Mouse (Mus musculus) thymus, adult 2 months (tissue): ENCODE measurements around the gene Acvr1b. TPM values are rescaled to one million over a fixed set of nuclear protein-coding genes. Genes with fewer than 3 reads are reported as not detected.

Experiments
- DNase-seq: peaks from one replicate; pipeline ENCODE4 v3.0.0; 2021
- H3K27ac ChIP-seq: fragments of 200-500 bp; 2 replicates; pipeline ENCODE4 v1.5.1; 2012; ENCODE audit warnings: low read length, control low read depth; ENCODE audit not compliant: control insufficient read depth, insufficient read depth
- H3K27me3 ChIP-seq: fragments of 200-500 bp; 2 replicates; pipeline ENCODE4 v1.6.1; 2012; ENCODE audit warnings: mild to moderate bottlenecking, low read length, moderate library complexity, mixed read lengths; ENCODE audit not compliant: control insufficient read depth, insufficient read depth
- H3K36me3 ChIP-seq: fragments of 200-500 bp; 2 replicates; pipeline ENCODE4 v1.6.1; 2012; ENCODE audit warnings: mild to moderate bottlenecking, low read length, moderate library complexity; ENCODE audit not compliant: control insufficient read depth, insufficient read depth
- H3K4me1 ChIP-seq: fragments of 200-500 bp; replicated peaks from 2 replicates; pipeline ENCODE4 v1.6.1; 2012; ENCODE audit warnings: low read length; ENCODE audit not compliant: control insufficient read depth, insufficient read depth
- H3K4me3 ChIP-seq: fragments of 200-500 bp; 2 replicates; pipeline ENCODE4 v1.5.1; 2012; ENCODE audit warnings: mild to moderate bottlenecking, low read length, control low read depth, moderate library complexity; ENCODE audit not compliant: control insufficient read depth, insufficient read depth
- CTCF ChIP-seq: fragments of 200-500 bp; IDR thresholded peaks from 2 replicates; pipeline ENCODE4 v1.5.1; 2012; ENCODE audit warnings: mild to moderate bottlenecking, control low read depth, low read length, moderate library complexity, borderline replicate concordance; ENCODE audit not compliant: control insufficient read depth, poor library complexity, insufficient read depth; ENCODE audit errors: extremely low read depth
- POLR2A ChIP-seq: fragments of 200-500 bp; IDR thresholded peaks from 2 replicates; pipeline ENCODE4 v1.6.1; 2012; ENCODE audit warnings: mild to moderate bottlenecking, low read length, control low read depth, moderate library complexity; ENCODE audit not compliant: control insufficient read depth, poor library complexity, insufficient read depth; ENCODE audit errors: extremely low read depth
- WGBS: fragments of 180-500 bp; shearing (Covaris S2); methylation state at CpG from one replicate; pipeline ENCODE4 v1.1.7; 2018; 5-methylcytosine and 5-hydroxymethylcytosine counted together
- polyA plus RNA-seq: library from polyadenylated mRNA; depleted of rRNA; stranded (reverse); fragments of >200 nt; gene quantifications from 2 replicates; pipeline ENCODE4 v1.2.3, GENCODE M21; 2012

Acvr1b gene
- polyA plus RNA-seq, 1 experiment, result 34.9 TPM

GRCm38 (mm10) chr15:101223596-101223995 lies 49.7 kb downstream of the Acvr1b start:
- H3K27ac ChIP-seq, result no peak overlapping the region
- peak overlapping the region; percentile 53; the same call in 1 of the 2 replicates for H3K4me3 ChIP-seq
- no peaks in the 10 kb centered on the region; the same call in 1 of the 2 replicates for H3K27me3 ChIP-seq
- no peak for DNase-seq
- peaks cover 30% of the 10 kb centered on the region for H3K4me1 ChIP-seq
- TF ChIP-seq CTCF, result no peak
- no peaks in the 10 kb centered on the region for H3K36me3 ChIP-seq
- WGBS, result 2% methylated on average over 5 of the region's 5 CpGs

- H3K4me1 ChIP-seq, result peaks cover 32% of the 10 kb centered on the region
- H3K36me3 ChIP-seq, result no peaks in the 10 kb centered on the region
- H3K27ac ChIP-seq, result no peak within 1 kb of the TSS
- H3K27me3 ChIP-seq, result no peaks in the 10 kb centered on the region; the same call in 1 of the 2 replicates
- under 1% methylated on average over 77 of the region's 77 CpGs for WGBS
- peak; percentile 82 for DNase-seq
- TF ChIP-seq CTCF (no peak), POLR2A (no peak)
- H3K4me3 ChIP-seq, result peak within 1 kb of the TSS; percentile 53
Measured at GRCm38 (mm10) chr15:101224006-101224906, 50.4 kb downstream of the Acvr1b start, which contains the start of gene Grasp. Grasp (plus strand) TSS chr15:101224188.

- Histone ChIP-seq H3K4me1 (peaks cover 32% of the 10 kb centered on the region), H3K27me3 (no peaks in the 10 kb centered on the region; the same call in 1 of the 2 replicates), H3K36me3 (no peaks in the 10 kb centered on the region), H3K27ac (no peak overlapping the region), H3K4me3 (peak overlapping the region; percentile 53)
- peak; percentile 37 for DNase-seq
- no peak for TF ChIP-seq POLR2A
- no peak for TF ChIP-seq CTCF
- WGBS, result 4% methylated on average over 14 of the region's 14 CpGs
Measured at GRCm38 (mm10) chr15:101224977-101225376, 51.1 kb downstream of the Acvr1b start.

GRCm38 (mm10) chr15:101227971-101228370 lies 54.1 kb downstream of the Acvr1b start:
- Histone ChIP-seq H3K27me3 (no peaks in the 10 kb centered on the region; the same call in 1 of the 2 replicates), H3K27ac (no peak overlapping the region), H3K4me1 (peaks cover 41% of the 10 kb centered on the region), H3K4me3 (no peak overlapping the region), H3K36me3 (no peaks in the 10 kb centered on the region)
- no peak for TF ChIP-seq POLR2A
- WGBS, result 17% methylated on average over 7 of the region's 7 CpGs
- DNase-seq, result no peak

GRCm38 (mm10) chr15:101228866-101229590 lies 55.2 kb downstream of the Acvr1b start:
- DNase-seq, result no peak
- 95% methylated on average over 21 of the region's 21 CpGs for WGBS

GRCm38 (mm10) chr15:101230503-101230902 lies 56.6 kb downstream of the Acvr1b start:
- DNase-seq, result no peak
- no peak overlapping the region for H3K4me3 ChIP-seq
- TF ChIP-seq POLR2A, result no peak
- 97% methylated on average over 19 of the region's 19 CpGs for WGBS
- H3K36me3 ChIP-seq, result no peaks in the 10 kb centered on the region
- no peaks in the 10 kb centered on the region for H3K27me3 ChIP-seq
- H3K4me1 ChIP-seq, result peaks cover 46% of the 10 kb centered on the region
- H3K27ac ChIP-seq, result no peak overlapping the region

More at GRCm38 (mm10) chr15:101228866-101229590, 55.2 kb downstream of the Acvr1b start:
- no peak overlapping the region for H3K4me3 ChIP-seq
- H3K36me3 ChIP-seq, result no peaks in the 10 kb centered on the region
- H3K4me1 ChIP-seq, result peaks cover 47% of the 10 kb centered on the region
- H3K27me3 ChIP-seq, result no peaks in the 10 kb centered on the region; the same call in 1 of the 2 replicates
- TF ChIP-seq CTCF (no peak), POLR2A (no peak)
- no peak overlapping the region for H3K27ac ChIP-seq
